Mouse (Mus musculus) monocyte, adult 5-6 weeks (primary cell): Measurements from ENCODE around the gene Mia. TPM values are rescaled to one million over a fixed set of nuclear protein-coding genes. Genes with fewer than 3 reads are reported as not detected.
A peak's percentile ranks its signal among the peaks of the same experiment; 100 is the strongest.

Source experiments
- ATAC-seq: fragments of 153-309, 156-312 bp; replicated peaks from 2 replicates; pipeline ENCODE4 v1.8.0; 2017; ENCODE audit warnings: mild to moderate bottlenecking; ENCODE audit not compliant: low TSS enrichment, insufficient number of reproducible peaks, severe bottlenecking, poor library complexity, low FRiP score
- total RNA-seq: library from RNA; stranded (forward); fragments of 200-1000, 200-491, 200-594 nt; gene quantifications from 3 replicates; pipeline ENCODE4 v1.2.3, GENCODE M21; 2017

The Mia gene
- total RNA-seq, 1 experiment from 2014 or later: 2.7 TPM

DNA sequence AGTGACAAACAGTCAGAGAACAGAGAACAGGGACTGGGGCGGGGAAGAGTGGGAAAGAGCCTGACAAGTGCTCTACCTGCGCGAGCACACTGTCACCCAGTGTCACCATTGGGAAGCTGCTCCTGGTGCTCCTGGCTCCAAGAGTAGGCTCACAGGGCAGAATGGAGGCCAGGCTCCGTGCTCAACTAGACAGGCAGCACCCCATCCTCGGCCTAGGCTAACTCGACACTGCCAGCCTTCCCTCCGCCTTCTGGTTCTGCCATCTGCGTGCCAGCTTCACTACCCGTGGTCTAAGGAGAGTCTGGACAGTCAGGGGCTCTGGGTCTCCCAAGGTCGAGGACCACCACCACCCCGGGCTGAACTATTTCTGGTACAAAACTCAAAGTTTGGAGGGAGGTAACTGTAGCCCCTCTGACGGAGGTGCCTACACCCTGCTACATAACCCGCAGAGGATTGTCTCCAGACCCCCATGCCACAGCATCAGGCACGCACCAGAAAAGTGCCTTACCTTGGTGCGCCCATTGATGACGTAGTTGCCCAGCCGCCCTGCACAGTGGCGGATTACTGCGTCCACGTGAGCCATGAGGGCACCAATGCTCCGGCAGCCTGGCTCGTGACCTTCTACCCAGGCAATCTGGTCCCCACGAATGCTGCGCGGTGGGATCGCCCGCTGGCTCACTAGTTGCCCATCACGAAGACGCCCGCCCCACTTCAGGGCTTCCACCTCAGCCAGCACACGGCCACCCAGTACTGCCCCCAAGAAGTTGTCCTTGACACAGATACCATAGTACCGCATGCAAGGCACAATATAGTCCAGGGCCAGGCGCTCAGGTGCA, 16.6 kb downstream of the Mia start:
- ATAC-seq: no peak

DNA sequence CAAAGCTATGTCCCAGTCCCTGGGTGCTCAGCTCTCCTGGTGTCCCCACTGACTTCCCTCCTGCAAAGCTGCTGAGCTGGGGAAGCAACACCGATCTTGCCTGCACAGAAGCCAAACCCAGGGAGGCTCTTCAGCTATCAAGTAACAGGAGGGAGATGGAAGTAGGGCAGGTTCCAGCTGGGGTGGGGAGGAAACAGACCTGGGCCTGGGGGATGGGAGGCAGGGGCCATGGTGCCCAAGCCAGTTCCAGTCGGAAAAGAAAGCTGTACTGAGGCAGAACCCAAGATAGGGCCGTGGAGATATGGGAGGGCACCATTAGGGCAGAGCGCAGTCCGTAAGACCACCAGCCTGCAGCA, 17.5 kb downstream of the Mia start:
- no peak for ATAC-seq

DNA sequence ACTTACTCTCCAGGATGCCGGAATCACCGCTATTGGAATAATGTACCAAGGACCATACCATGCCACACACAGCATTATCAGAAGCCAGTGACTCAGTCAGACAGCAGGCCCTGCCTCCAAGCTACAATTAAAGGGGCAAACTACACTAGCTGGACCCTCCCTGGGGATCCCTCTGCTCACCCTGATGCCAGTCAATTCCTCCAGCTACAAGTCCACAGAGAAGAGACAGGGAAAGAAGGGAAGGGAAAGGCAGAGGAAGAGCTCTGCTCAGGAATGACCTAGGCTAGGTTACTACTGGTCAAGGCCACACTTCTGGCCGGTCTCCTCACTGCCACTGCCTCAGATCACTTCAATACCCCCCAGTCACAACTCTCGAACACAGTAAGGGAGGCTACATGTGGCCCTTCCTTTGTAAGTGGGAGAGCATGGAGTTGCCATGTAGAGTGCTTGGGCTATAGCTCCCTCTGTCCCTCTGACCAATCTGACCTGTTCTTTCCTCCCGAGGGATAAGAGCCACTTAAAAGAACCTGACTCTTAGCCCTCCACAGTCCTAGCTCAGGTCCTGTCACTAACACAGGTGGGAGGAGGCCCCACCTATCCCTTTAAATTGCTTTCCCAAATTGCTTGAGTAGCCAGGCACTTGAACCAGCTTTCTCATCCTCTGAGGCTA, 18.0 kb downstream of the Mia start:
- no peak for ATAC-seq

DNA sequence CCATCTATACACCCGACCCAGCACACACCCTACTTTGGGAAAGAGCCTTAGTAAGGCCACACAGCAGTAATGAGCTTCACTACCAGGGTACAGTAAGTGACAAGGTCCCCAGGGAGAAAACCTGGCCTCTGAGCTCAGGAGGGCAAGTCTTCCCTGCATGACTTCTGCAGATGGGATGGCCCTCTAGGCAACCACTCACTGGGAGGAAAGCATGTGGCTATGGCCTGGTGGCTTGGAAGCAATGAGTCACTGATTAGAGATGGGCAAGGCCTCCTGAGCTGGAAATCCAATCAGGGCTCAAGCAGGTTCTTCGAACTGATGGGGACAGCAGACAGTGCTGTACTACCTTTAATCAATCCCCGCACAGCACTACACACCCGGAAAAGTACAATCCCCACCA, 19.2 kb downstream of the Mia start:
- no peak for ATAC-seq

DNA sequence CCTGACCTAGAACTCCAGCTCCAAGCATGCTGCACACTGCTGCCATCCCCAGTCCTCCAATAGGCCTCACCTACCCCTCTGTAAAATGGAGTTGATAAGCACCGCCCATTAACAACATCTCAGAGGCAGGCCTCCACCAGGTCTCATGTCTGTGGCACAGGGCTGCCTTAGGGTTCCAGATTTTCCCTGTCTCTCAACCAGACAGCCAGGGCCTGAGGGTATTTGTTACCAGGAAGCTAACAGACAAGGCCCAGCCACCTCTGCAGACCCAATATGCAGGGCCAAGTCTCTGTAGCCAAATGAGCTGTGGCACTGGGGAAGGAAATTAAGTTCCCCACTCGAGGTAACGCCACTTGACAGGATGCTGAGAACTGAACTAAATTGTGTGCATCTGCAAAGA, 20.0 kb downstream of the Mia start:
- ATAC-seq: no peak

DNA sequence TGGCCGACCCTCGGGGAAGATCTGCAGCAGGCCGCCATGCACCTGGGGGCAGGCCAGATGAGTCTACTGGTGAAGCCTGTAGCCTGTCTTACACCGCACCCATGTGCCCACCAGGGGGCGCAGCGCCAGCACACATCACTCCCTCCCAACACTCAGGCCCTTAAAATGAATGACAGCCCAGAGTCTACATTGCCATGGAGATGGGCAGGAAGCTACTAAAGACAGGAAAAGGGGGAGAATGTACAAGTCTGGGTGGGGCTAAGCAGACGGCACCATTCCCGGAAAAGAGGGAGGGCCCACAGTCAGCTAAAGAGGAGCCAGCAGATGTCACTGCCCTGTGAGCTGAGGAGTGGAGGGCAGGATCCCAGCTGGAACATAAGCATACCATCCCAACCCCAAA, 21.1 kb downstream of the Mia start:
- ATAC-seq: peak; percentile 62

DNA sequence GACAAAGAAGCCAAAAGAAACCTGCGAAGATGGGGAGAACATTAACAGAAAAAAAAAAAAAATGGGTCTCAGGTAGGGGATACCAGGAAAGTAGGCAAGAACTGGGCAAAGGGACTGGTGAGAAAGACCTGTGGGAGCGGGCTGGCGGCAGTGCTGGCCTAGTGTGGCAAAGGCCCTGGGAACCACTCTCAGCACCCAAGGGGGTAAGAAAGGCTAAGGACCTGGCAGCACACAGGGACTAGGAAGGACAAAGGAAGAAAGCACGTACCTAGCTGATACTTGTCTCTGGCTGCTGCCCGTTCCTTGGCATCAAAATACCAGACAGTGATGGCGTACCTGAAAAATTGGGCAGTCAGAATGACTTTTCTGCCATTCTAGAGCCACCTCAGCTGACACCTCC, 21.7 kb downstream of the Mia start:
- no peak for ATAC-seq

DNA sequence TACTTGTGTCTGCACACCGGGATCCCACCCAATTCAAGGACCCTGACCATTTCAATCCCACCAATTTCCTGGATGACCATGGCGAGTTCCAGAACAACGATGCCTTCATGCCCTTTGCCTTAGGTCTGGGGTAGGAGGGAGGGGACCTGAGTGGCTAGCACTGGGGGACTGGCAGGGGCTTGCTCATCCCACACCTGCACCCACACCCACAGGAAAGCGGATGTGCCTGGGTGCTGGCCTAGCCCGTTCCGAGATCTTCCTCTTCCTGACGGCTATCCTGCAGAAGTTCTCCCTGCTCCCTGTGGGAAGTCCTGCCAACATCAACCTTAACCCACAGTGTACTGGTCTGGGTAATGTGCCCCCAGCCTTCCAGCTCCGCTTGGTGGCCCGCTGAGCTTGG, 22.8 kb downstream of the Mia start:
- no peak for ATAC-seq

DNA sequence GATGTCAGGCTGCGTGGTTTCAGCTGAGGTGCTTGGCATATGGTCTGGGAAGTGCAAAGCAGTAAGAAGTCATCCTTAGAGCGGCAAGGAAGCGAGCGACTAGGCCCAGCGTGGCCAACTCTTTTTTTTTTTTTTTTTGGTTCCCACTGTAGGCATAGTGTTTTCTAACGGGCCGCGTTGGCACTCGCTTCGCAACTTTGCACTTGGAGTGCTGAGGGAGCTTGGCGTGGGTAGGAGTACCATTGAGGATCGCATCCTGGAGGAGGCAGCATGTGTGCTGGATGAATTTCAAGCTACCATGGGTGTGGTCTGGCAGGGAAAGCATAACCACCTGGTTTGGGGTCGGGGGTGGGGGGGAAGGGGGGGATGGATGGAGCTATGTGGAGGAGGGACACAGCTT, 25.0 kb downstream of the Mia start:
- no peak for ATAC-seq

DNA sequence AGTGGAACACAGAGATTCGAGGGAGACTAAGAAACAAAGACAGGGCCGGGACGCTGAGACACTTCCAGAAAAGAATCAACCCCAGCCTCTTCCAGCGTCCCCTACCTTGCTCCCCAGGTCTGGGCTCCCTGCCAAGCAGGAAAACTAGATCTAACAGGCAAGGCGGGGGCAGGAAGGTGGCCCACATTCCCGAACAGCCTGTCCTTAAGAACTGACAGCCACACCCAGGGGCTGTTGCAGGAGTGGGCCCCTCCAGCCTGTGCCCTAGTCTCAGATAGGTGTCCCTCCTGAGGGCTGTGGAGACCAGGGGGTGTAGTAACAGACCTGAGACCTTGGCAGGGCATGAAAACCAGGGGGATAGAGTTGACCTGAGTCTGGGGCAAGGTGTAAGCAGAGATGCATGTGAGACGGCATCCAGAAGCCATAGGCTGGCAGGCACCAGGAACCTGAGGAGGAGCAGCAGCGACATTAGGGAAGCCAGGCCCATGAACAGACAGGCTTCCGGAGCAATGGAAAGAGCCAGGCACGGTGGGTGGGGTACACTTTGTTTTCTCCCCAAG, 27.7 kb downstream of the Mia start, which contains the start of gene Cyp2t4:
Gene Cyp2t4, plus strand, starts transcription at position 510 of the 560 bp plus-strand sequence.
- no peak; the same call in 1 of the 2 replicates for ATAC-seq

DNA sequence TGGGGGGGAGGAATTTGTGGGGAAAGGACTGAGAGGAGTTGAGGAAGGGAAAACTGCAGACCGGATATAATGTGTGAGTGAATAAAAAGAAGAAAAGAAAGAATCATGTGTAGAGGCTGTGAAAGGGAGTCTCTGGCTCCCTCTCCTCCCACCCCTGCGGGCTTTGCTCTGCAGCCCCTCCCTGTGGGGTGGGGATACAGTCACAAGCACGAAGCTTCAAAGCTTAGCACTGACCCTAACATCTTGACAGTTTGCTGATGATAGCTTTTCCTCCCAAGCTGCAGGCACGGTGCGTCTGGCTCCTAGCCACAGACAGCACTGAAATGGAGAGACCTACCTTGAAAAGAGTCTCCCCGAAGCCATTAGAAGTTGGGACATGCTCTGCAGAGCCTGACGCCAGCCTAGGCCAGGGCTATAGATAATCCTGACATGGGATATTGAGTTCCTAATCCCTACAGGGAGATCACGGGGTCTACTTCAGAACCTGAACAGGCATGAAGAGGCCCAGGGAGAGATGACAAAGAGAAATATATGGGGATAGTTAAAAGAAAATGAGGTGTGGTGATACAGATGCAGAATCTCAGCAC, 44.5 kb downstream of the Mia start:
- no peak for ATAC-seq

DNA sequence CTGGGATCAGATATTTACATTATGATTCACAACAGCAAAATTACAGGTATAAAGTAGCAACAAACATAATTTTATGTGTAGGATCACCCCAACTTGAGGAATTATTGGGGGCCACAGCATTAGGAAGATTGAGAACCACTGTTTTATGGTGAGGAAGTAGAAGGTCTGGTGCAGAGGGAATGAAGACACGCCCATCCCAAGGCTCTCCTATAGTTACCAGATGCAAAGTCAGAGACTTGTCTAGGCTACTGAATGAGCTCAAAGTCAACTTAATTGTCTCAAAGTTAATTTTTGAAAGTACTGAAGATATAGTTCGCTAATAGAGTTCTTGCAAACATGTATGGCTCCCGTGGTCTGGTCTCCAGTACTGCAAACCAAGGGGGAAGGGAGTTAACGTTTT, 47.2 kb downstream of the Mia start:
- no peak for ATAC-seq

DNA sequence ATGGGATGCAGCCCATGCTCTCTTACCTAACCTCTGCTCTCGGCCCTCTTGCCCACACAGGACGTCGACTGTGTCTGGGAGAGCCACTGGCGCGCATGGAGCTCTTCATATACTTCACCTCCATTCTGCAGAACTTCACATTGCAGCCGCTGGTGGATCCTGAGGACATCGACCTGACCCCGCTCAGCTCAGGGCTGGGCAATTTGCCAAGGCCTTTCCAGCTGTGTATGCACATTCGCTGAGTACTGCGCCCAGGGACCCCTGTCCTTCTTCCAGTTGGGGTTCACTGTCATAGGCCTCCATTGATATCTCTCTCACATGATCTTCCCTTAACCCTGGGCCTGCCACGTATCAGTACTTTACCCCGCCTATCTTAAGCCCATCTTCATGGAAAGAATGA, 47.8 kb downstream of the Mia start:
- ATAC-seq: no peak

DNA sequence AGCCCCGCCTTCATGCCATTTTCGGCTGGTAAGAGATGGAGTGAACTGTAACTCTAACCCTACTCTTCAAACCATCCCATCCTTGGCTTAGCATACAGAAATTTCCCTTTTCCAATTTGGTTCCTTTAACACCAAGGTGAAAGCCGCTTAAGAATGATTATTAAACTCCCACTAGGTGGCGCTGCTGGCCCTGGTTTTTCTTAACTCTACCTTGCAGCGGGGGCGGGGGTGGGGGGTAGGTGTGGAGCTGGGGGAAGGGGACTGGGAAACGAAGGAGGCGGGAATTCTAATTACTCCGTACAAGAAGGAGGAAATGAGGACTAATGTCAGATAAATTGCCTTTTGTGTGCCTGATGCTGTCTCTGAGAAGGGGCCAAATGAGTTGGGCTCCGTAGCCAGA, 48.4 kb downstream of the Mia start:
- ATAC-seq: no peak

DNA sequence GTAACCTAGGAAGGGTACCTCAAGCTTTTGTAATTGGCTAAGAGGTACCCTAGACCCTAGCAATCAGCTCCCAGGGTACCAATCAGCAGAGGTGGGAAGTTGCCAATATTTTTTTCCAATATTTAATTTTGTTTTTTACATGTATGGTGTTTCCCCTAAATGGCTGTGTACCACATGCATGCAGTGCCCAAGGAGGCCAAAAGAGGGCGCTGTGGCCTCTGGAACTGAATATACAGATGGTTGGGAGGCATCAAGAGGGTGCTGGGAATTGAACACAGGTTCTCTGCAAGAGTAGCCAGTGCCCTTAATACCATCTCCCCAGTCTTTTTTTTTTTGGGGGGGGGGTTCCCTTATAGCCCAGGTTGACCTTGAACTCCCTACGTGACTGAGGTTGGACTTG, 49.6 kb downstream of the Mia start:
- ATAC-seq: no peak

DNA sequence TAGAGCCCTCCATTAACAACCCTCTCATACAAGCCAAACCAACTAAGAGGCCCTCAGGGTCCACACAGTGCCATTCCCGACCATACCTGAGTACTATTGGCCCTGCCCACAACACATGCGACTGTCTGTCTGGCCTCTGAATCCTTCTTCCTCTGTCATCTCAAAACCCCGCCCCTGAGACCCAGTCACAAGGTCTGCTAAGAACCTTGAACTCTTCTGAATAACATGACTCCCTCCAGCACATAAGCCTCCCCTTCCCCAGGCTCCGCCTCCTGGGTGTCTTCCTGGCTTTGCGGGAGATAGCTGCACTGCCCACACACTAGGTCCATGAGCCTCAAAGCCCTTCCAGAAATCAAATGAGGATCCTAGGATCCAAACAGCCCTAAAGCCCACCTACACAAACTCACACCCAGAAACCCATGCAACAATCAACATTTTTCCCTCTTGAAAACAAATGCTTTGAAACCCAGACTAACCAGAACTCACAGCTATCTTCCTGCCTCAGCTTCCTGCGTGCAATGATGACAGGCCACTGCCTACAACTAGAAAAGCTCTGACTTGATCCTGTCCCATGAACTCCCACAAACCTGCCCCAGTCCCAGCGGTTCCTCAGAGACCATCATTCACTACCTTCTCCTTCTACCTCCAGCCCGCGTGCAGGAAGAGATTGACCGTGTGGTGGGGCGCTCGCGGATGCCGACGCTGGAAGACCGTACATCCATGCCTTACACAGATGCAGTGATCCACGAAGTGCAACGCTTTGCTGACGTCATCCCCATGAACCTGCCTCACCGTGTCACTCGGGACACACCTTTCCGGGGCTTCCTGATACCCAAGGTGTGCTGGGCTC, 50.2 kb downstream of the Mia start:
- ATAC-seq: no peak

DNA sequence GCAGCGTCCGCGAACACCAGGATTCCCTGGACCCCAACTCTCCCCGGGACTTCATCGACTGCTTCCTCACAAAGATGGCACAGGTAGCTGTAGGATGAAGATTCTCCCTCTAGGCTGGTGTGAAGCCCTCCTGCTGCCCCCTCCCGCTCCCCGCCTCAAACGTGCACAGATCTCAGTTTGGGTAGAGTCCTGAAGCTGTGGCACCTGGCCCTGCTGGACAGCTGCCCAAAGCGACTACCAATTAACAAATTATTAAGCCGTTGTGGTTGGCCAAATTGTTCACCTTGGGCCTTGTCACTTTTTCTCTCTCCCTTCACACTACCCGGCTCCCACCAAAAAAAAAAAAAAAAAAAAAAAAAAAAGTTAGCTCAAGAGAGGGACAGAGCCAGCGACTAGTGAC, 51.1 kb downstream of the Mia start:
- ATAC-seq: no peak
